Mouse (Mus musculus) lung, adult 2 months (tissue): ENCODE data around the gene Zbtb7b.

ENCODE experiments used
- CTCF ChIP-seq: fragments of 200-500 bp; IDR thresholded peaks from 2 replicates; pipeline ENCODE4 v1.5.1; 2011; ENCODE audit warnings: mild to moderate bottlenecking, low read length, control low read depth; ENCODE audit not compliant: insufficient read depth
- POLR2A ChIP-seq: fragments of 200-500 bp; IDR thresholded peaks from 2 replicates; pipeline ENCODE4 v1.6.1; 2011; ENCODE audit warnings: low read depth, mild to moderate bottlenecking, control low read depth, low read length, borderline replicate concordance; ENCODE audit errors: extremely low read depth

GRCm38 (mm10) chr3:89337721-89338578, 56.6 kb downstream of the Zbtb7b start, which contains the start of gene Efna4:
- TF ChIP-seq CTCF, result no peak
- TF ChIP-seq POLR2A, result no peak
